Mouse (Mus musculus) left cerebral cortex, postnatal 14 days (tissue): ENCODE measurements at regions not wholly inside any gene's neighbourhood (a gene's known extent, or its start where the extent isn't known, plus 50 kb on each side); places are given as distances from the start of the nearest gene placed in this dataset.

Experiments used
- DNase-seq, 2 experiments: peaks; one replicate each; pipeline ENCODE4 v3.0.0; 2021 to 2022; ENCODE audit warnings: low spot score in 2 of 2, mixed read lengths in 1 of 2
- intact Hi-C: fragments of 180-260 bp; cut with DNase I; formaldehyde crosslinking; loops from one replicate; pipeline ENCODE4 v1.15.1; 2025

- intact Hi-C loops: no loop called here
- DNase-seq: peak; percentile 44 to 47
Observed at GRCm38 (mm10) chr14:24822876-24823567, 336.1 kb downstream of the Rps24 start.

GRCm38 (mm10) chr14:24824351-24824750 is 337.4 kb downstream of the Rps24 start:
- intact Hi-C loops: no loop called here
- DNase-seq: no peak

DNA sequence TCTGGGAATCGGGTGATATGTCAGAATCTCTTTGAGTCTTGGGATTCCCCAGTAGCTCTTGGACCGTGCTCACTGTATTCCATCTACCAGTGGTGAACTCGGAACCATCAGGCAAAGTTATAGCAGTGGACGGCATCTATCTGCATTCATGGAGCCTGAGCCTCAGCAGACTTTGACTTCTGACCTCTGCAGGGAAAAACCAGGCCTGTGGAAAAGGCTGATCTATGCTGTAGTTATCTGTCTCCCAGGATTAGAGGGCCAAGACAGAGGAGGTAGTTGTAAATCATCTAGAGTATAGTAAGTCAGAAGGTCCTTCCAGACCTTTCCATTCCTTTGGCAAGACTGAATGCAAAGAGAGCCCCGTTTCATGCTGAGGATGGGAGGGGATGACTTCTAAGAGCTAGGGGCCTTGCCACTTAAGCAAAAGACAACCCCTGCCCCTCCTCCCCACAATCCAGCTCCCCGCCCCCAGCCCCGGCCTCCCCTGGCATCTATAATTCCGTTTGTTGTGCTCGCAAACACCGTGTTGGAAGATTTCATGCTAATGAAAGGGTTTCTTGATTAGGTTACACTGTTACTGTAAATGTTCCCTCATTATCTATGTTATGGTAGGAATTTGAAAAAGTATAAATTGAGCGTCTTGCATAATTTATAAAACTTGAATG is 338.9 kb downstream of the Rps24 start:
- DNase-seq: no peak
- intact Hi-C loops: no loop called here

DNA sequence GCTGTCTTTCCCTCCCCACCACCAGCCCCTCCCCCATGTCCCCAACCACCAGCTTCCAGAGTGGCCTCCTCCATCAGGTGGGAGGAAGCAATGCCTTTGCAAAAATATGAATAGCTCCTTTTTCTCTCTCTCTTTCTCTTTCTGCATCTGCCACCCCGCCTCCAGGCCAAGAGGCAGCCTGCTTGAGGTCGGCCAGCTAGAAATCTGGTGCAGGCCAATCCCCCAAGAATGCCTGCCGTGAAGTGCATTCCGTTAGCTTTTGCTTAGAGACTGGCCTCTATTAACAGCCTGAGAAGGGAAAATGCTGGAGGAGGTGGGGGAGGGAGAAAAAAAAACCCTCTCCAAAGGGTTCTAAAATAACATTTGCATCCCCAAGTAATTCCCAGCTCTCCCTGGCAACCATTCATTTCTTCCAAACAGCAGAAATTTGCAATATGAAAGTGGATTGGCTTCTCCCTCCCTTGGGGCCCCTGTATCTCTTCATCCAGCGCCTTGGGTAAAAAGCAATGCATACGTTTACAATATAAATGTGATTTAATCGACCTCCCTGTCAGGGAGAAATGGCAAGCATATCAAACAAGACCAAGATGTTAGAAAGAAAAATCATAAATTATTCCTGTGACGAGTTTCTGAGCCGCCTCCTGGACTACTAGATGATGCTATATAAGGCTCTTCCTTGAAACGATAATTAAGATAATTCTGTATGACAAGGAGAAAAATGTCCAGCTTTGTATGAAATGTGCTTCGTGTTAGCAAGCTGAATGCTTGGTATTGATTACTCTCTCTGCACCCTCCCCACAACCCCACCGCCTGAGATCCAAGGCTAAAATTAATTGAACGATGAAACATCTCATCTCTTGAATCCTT is 339.8 kb downstream of the Rps24 start:
- peak in 1 of 2 experiments; percentile 45 for DNase-seq
- intact Hi-C loops: no loop called here

- DNase-seq: no peak
- intact Hi-C loops: no loop called here
Observed at GRCm38 (mm10) chr14:24827381-24828031, 340.6 kb downstream of the Rps24 start.

DNA sequence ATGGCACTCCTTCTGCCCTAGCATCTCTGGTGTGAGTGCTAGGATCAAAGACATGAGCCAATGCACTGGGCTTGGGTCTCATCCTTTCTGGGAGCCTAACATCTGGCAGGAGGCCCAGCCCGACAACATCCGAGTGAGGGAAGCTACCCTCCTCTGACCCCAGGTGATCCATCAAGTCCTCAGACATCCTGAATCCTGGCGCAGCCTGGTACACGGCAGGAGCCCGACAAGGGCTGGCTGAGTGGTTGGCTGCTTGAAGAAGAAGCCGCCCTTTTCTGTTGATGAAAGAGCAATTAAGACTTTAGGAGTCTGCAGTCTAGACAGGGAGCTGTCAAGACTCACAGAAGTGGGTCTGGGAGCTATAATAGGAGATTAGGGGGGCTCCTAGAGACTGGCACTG is 342.1 kb downstream of the Rps24 start:
- intact Hi-C loops: no loop called here
- no peak for DNase-seq

DNA sequence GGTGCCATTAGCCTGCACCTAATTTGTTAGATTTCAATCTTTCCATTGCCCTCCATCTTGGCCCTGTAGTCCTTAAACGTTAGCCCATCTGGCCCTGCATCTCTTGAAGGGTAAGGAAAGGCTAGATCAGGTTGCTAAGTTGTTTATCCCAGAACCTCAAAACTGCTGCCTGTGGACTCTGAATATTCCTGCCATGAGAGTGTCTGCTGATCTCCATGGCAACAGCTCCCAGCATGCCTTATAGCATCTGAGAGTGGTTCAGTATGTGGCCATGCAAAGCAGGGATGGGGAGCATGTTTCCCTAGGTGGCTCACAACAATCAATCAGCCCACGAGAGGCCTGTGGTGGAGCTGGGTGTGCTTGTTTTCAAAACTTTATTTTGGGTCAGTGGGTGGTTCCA is 346.3 kb downstream of the Rps24 start:
- intact Hi-C loops: no loop called here
- no peak for DNase-seq

DNA sequence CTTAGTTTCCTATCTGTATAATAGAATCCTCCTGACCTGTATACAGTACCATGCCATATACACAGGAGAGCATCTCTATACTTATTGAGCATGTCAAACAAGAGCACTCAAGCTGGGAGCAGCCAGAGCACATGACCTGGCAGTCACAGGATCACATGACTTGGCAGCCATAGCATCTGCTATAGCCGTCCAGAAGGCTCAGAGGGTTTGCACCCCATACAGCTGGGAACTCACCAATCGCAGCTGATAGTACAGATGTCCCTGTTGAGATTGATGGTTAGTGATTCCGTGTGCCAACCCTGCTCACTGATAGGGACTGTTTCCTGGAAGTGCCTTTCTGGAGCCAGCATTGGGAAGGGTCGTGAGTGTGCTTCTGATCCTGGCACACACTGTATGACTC is 351.3 kb downstream of the Rps24 start:
- intact Hi-C loops: no loop called here
- DNase-seq: peak in 1 of 2 experiments; percentile 2

DNA sequence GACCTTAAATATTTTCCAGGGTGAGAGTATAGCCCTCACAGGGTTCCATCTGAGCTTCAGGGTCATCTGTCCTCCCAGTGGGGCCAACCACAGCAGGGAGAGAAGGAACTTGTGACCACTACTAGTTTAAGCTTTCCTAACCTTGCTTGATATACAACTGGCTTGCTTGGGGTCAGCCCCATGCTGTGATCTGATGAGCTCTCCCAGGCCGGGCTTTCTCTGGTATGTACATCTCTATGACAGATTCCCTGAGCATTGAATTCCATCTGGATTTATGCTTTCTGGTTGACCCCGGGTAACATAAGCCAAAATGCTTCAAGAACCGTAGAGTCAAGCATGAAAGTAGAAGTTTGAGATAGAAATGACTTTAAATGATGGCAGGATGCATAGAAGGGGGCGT is 352.1 kb downstream of the Rps24 start:
- intact Hi-C loops: no loop called here

GRCm38 (mm10) chr14:24841715-24842496 is 355.0 kb downstream of the Rps24 start:
- peak; percentile 90 to 95 for DNase-seq
- intact Hi-C loops: no loop called here

More for the DNA sequence above, 352.1 kb downstream of the Rps24 start:
- no peak for DNase-seq

DNA sequence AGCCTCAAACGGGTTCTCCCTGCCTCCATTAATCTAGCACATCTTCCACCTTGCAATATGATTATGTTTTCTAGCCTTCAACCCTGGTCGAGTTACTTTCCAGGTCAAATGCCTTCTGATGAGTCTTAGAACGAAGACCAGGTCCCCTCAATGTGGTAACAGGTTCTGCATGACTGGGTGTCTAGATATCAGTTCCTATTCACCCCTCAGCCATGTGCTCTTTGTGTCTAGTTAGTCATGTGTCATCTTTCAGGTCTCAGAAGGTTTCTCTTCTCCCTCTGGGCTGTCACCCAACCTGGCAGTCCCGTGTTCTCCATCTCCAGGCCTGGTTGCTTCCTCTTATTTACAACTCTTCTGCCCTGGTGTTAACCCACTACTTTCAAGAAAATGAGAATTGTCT is 356.7 kb downstream of the Rps24 start:
- intact Hi-C loops: no loop called here
- no peak for DNase-seq

- peak in 1 of 2 experiments; percentile 42 for DNase-seq
- intact Hi-C loops: no loop called here
Observed at GRCm38 (mm10) chr14:24850491-24850890, 363.6 kb downstream of the Rps24 start.

GRCm38 (mm10) chr14:24854459-24854858 is 367.5 kb downstream of the Rps24 start:
- intact Hi-C loops: no loop called here
- no peak for DNase-seq

- no peak for DNase-seq
- intact Hi-C loops: no loop called here
Observed at GRCm38 (mm10) chr14:24862171-24862570, 375.2 kb downstream of the Rps24 start.

- no peak for DNase-seq
- intact Hi-C loops: no loop called here
Observed at GRCm38 (mm10) chr14:24862661-24863060, 375.7 kb downstream of the Rps24 start.

DNA sequence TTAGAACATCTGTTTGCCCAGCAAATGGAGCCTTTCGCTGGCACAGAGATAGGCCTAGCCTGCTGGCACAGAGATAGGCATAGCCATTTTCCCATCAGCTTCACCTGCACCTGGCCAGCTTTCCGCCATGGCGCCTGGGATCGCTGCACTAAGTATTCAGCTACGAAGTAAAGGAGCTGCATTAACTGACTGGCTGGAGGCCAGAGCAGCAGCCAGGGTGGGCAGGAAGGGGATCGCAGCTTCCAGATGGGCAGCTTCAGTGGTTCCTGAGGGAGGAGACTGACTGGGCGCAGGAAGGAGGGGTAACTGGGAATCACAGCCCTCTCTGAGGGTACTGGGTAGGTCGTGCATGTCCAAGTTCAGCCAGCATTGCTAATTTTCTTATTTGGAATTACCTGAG is 376.2 kb downstream of the Rps24 start:
- intact Hi-C loops: no loop called here

GRCm38 (mm10) chr14:24865579-24866230 is 378.8 kb downstream of the Rps24 start:
- DNase-seq: peak in 1 of 2 experiments; percentile 51
- intact Hi-C loops: no loop called here

More for the DNA sequence above, 376.2 kb downstream of the Rps24 start:
- DNase-seq: no peak

DNA sequence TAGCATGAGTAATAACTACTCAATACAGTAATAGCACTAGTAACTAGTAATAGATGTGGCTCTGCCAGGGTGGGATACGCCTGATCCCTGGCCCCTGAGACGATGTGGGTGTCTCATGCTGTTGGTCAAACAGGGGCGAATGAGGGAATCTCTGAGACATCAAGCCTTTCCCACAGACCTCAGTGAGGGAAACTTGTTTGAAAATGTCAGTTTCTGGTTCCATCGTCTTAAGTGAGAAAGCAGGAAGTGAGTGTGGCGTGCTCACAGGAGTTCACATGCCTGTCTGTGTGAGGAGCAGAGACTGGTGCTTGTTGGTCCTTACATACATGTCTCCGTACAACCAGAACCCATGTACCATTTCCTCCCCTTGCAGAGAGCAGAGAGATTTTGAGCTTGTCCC is 380.9 kb downstream of the Rps24 start:
- no peak for DNase-seq
- intact Hi-C loops: no loop called here

- DNase-seq: no peak
- intact Hi-C loops: no loop called here
Observed at GRCm38 (mm10) chr14:24868756-24869155, 381.8 kb downstream of the Rps24 start.
